Mouse (Mus musculus): ENCODE data around the gene Crip3. TPM values are rescaled to one million over a fixed set of nuclear protein-coding genes. Genes with fewer than 3 reads are reported as not detected.

Gene Crip3
- polyA plus RNA-seq, 1 experiment from 2014 or later: 2.0 TPM

- Histone ChIP-seq H3K9ac (no peak overlapping the region), H3K4me3 (no peak overlapping the region), H3K27me3 (replicated peaks) (no peaks in the 10 kb centered on the region), H3K27ac (no peak overlapping the region), H3K4me1 (0 out of 2 replicates have a peak, but pooled peaks cover 9% of the 10 kb centered on the region), H3K4me2 (peak overlapping the region; percentile 14; the same call in 1 of the 2 replicates), H3K9me3 (no peaks in the 10 kb centered on the region), H3K36me3 (replicated peaks) (no peaks in the 10 kb centered on the region)
- ATAC-seq (replicated peaks): peak; percentile 45
- 22% methylated on average over 23 of the region's 23 CpGs for WGBS
These were observed 8.1 kb downstream of the Crip3 start for GRCm38 (mm10) chr17:46436672-46437366.

- ATAC-seq (replicated peaks): no peak
- no peaks in the 10 kb centered on the region for H3K36me3 ChIP-seq (replicated peaks)
- 0 out of 2 replicates have a peak, but pooled peaks cover 17% of the 10 kb centered on the region for H3K4me1 ChIP-seq
- no peak within 1 kb of the TSS for H3K9ac ChIP-seq
- no peak within 1 kb of the TSS for H3K27ac ChIP-seq
- H3K9me3 ChIP-seq: no peaks in the 10 kb centered on the region
- H3K27me3 ChIP-seq (replicated peaks): peaks cover under 1% of the 10 kb centered on the region; the same call in 1 of the 2 replicates
- WGBS: 77% methylated on average over 4 of the region's 4 CpGs
- H3K4me3 ChIP-seq: no peak within 1 kb of the TSS
- H3K4me2 ChIP-seq: no peak within 1 kb of the TSS
These were observed 9.7 kb downstream of the Crip3 start, which contains the start of gene Slc22a7 for GRCm38 (mm10) chr17:46438298-46438873. Gene Slc22a7, minus strand, starts transcription at chr17:46438457.

- WGBS: 90% methylated on average over 10 of the region's 10 CpGs
- Histone ChIP-seq H3K4me3 (no peak overlapping the region), H3K4me1 (0 out of 2 replicates have a peak, but pooled peaks cover 14% of the 10 kb centered on the region), H3K27ac (no peak overlapping the region), H3K9me3 (no peaks in the 10 kb centered on the region), H3K36me3 (replicated peaks) (no peaks in the 10 kb centered on the region), H3K9ac (no peak overlapping the region), H3K27me3 (replicated peaks) (peaks cover 7% of the 10 kb centered on the region; the same call in 1 of the 2 replicates), H3K4me2 (no peak overlapping the region)
- ATAC-seq (replicated peaks): no peak
These were observed 10.4 kb downstream of the Crip3 start for GRCm38 (mm10) chr17:46439176-46439575.

GRCm38 (mm10) chr17:46444839-46445579, 16.3 kb downstream of the Crip3 start:
- ATAC-seq (replicated peaks): no peak
- no peak overlapping the region for H3K27ac ChIP-seq
- H3K4me1 ChIP-seq: peaks cover 8% of the 10 kb centered on the region; the same call in 1 of the 2 replicates
- H3K4me2 ChIP-seq: peak overlapping the region; percentile 27; the same call in 1 of the 2 replicates
- H3K4me3 ChIP-seq: no peak overlapping the region
- no peaks in the 10 kb centered on the region for H3K36me3 ChIP-seq (replicated peaks)
- H3K9ac ChIP-seq: no peak overlapping the region
- no peaks in the 10 kb centered on the region for H3K9me3 ChIP-seq
- H3K27me3 ChIP-seq (replicated peaks): peaks cover 32% of the 10 kb centered on the region
- WGBS: 8% methylated on average over 49 of the region's 50 CpGs

GRCm38 (mm10) chr17:46446264-46446663, 17.5 kb downstream of the Crip3 start:
- H3K4me3 ChIP-seq: no peak overlapping the region
- H3K9me3 ChIP-seq: no peaks in the 10 kb centered on the region
- no peak overlapping the region for H3K27ac ChIP-seq
- H3K4me2 ChIP-seq: no peak overlapping the region
- WGBS: 88% methylated on average over 16 of the region's 16 CpGs
- peaks cover 32% of the 10 kb centered on the region for H3K27me3 ChIP-seq (replicated peaks)
- H3K9ac ChIP-seq: no peak overlapping the region
- H3K36me3 ChIP-seq (replicated peaks): no peaks in the 10 kb centered on the region
- ATAC-seq (replicated peaks): no peak
- H3K4me1 ChIP-seq: peaks cover 8% of the 10 kb centered on the region; the same call in 1 of the 2 replicates

GRCm38 (mm10) chr17:46452683-46453082, 24.0 kb downstream of the Crip3 start:
- Histone ChIP-seq H3K9me3 (no peaks in the 10 kb centered on the region), H3K4me1 (peaks cover 36% of the 10 kb centered on the region), H3K27me3 (replicated peaks) (no peaks in the 10 kb centered on the region), H3K36me3 (replicated peaks) (no peaks in the 10 kb centered on the region), H3K27ac (no peak overlapping the region), H3K9ac (no peak overlapping the region), H3K4me2 (no peak overlapping the region), H3K4me3 (no peak overlapping the region)
- ATAC-seq (replicated peaks): no peak
- WGBS: 40% methylated on average over 5 of the region's 5 CpGs

- no peak overlapping the region for H3K9ac ChIP-seq
- ATAC-seq (replicated peaks): no peak
- H3K4me2 ChIP-seq: peak overlapping the region; percentile 63
- H3K4me3 ChIP-seq: no peak overlapping the region
- WGBS: 8% methylated on average over 13 of the region's 13 CpGs
- H3K27ac ChIP-seq: peak overlapping the region; percentile 60; the same call in 1 of the 2 replicates
- H3K4me1 ChIP-seq: peaks cover 36% of the 10 kb centered on the region
- H3K9me3 ChIP-seq: no peaks in the 10 kb centered on the region
- no peaks in the 10 kb centered on the region for H3K36me3 ChIP-seq (replicated peaks)
- H3K27me3 ChIP-seq (replicated peaks): no peaks in the 10 kb centered on the region
These were observed 24.7 kb downstream of the Crip3 start for GRCm38 (mm10) chr17:46453302-46453948.

- peak; percentile 41 for ATAC-seq (replicated peaks)
- H3K4me2 ChIP-seq: peak overlapping the region; percentile 63
- H3K36me3 ChIP-seq (replicated peaks): no peaks in the 10 kb centered on the region
- H3K27me3 ChIP-seq (replicated peaks): no peaks in the 10 kb centered on the region
- no peaks in the 10 kb centered on the region for H3K9me3 ChIP-seq
- H3K27ac ChIP-seq: peak overlapping the region; percentile 60; the same call in 1 of the 2 replicates
- H3K9ac ChIP-seq: peak overlapping the region; percentile 44; the same call in 1 of the 2 replicates
- H3K4me3 ChIP-seq: peak overlapping the region; percentile 28
- peaks cover 36% of the 10 kb centered on the region for H3K4me1 ChIP-seq
- under 1% methylated on average over 26 of the region's 26 CpGs for WGBS
These were observed 25.3 kb downstream of the Crip3 start for GRCm38 (mm10) chr17:46453970-46454411.

- H3K9me3 ChIP-seq: no peaks in the 10 kb centered on the region
- H3K4me3 ChIP-seq: peak overlapping the region; percentile 28
- ATAC-seq (replicated peaks): peak; percentile 57
- H3K4me1 ChIP-seq: peaks cover 36% of the 10 kb centered on the region
- peak overlapping the region; percentile 63 for H3K4me2 ChIP-seq
- H3K27me3 ChIP-seq (replicated peaks): no peaks in the 10 kb centered on the region
- no peak overlapping the region for H3K9ac ChIP-seq
- H3K27ac ChIP-seq: peak overlapping the region; percentile 13; the same call in 1 of the 2 replicates
- no peaks in the 10 kb centered on the region for H3K36me3 ChIP-seq (replicated peaks)
- 2% methylated on average over 9 of the region's 9 CpGs for WGBS
These were observed 25.8 kb downstream of the Crip3 start for GRCm38 (mm10) chr17:46454539-46454938.

- Histone ChIP-seq H3K4me2 (peak overlapping the region; percentile 63), H3K4me1 (peaks cover 36% of the 10 kb centered on the region), H3K9ac (0 out of 2 replicates have a peak overlapping the region, but pooled peaks have one; percentile 1), H3K27ac (no peak overlapping the region), H3K36me3 (replicated peaks) (no peaks in the 10 kb centered on the region), H3K4me3 (peak overlapping the region; percentile 17), H3K9me3 (no peaks in the 10 kb centered on the region), H3K27me3 (replicated peaks) (no peaks in the 10 kb centered on the region)
- WGBS: 1% methylated on average over 33 of the region's 33 CpGs
- 0 out of 2 replicates have a peak, but pooled peaks have one; percentile 27 for ATAC-seq (replicated peaks)
These were observed 26.5 kb downstream of the Crip3 start for GRCm38 (mm10) chr17:46455110-46455691.

GRCm38 (mm10) chr17:46457791-46458190, 29.1 kb downstream of the Crip3 start:
- Histone ChIP-seq H3K36me3 (replicated peaks) (no peaks in the 10 kb centered on the region), H3K4me2 (no peak overlapping the region), H3K4me1 (peaks cover 41% of the 10 kb centered on the region), H3K9ac (no peak overlapping the region), H3K27ac (no peak overlapping the region), H3K9me3 (no peaks in the 10 kb centered on the region), H3K27me3 (replicated peaks) (no peaks in the 10 kb centered on the region), H3K4me3 (no peak overlapping the region)
- no peak for ATAC-seq (replicated peaks)
- 15% methylated on average over 10 of the region's 10 CpGs for WGBS

Data from midbrain, embryonic 15.5 days (tissue).